Mouse (Mus musculus) stomach, postnatal 0 days (tissue): Measurements from ENCODE around the gene Rgmb.

Experiments
- CTCF ChIP-seq: IDR thresholded peaks from 2 replicates; pipeline ENCODE4 v1.5.1; 2016; ENCODE audit warnings: antibody characterized with exemption, low read depth, mild to moderate bottlenecking, moderate library complexity
- EP300 ChIP-seq: optimal IDR thresholded peaks from 2 replicates; pipeline ENCODE3; 2016; ENCODE audit warnings: antibody characterized with exemption

DNA sequence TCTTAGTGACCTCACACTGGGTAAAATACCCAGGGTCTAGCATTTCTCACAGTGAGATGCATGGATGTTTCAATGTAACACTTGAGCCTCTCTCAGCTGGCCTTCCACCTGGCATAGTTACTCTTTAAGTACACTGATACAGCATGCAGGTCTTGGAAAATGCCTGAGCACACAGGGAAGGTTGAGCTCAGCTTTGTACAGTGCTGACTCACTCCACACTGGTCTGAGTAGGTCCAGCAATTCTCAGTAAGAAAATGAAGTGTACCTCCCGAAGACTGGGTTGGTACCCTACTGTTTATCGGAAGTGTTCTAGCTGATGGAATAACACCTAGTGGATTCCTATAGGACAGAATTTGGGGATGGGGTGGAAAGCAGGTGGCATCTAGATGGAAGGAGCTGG is 13.2 kb downstream of the Rgmb start:
- TF ChIP-seq CTCF (no peak), EP300 (no peak)
